ENCODE assay signal across 8 mouse cellular contexts in genomic region chrX:20616861-20617175, GRCm38 (mm10). TPM values are rescaled to one million over a fixed set of nuclear protein-coding genes. Genes with fewer than 3 reads are reported as not detected.
DNase-seq lines count a peak whose midpoint lies in the region; ATAC-seq and TF ChIP-seq lines count a peak whose summit lies in the region.

No protein-coding gene starts in this region.

- H3K36me3 ChIP-seq in kidney, embryonic 15.5 days: peaks cover 23% of the 10 kb centered on the region
- H3K36me3 ChIP-seq in forebrain, embryonic 13.5 days (ENCODE audit: poor library complexity, severe bottlenecking): peaks cover 25% of the 10 kb centered on the region
- H3K36me3 ChIP-seq in liver, embryonic 13.5 days: peaks cover 39% of the 10 kb centered on the region
- H3K36me3 ChIP-seq in stomach, embryonic 15.5 days: no peaks in the 10 kb centered on the region

- no peaks in the 10 kb centered on the region for H3K27me3 ChIP-seq in kidney, embryonic 15.5 days
- H3K27me3 ChIP-seq in forebrain, embryonic 13.5 days: no peaks in the 10 kb centered on the region
- H3K27me3 ChIP-seq in liver, embryonic 13.5 days: no peaks in the 10 kb centered on the region
- no peaks in the 10 kb centered on the region for H3K27me3 ChIP-seq in stomach, embryonic 15.5 days (replicated peaks)

- peak; percentile 31 for ATAC-seq in kidney, embryonic 15.5 days (replicated peaks; ENCODE audit: low FRiP score)
- ATAC-seq in forebrain, embryonic 13.5 days: no peak
- peak; percentile 6; the same call in 1 of the 2 replicates for ATAC-seq in liver, embryonic 13.5 days (ENCODE audit: low read depth)
- ATAC-seq in stomach, embryonic 15.5 days (ENCODE audit: insufficient read depth, low FRiP score, low read depth): peak; percentile 21; the same call in 1 of the 2 replicates

- TF ChIP-seq CTCF in bone marrow macrophage, adult 2 months (IDR thresholded peaks at IDR 0.05; ENCODE audit: low read depth, low read length): no peak

- peak overlapping the region; percentile 61 for H3K9ac ChIP-seq in kidney, embryonic 15.5 days
- peak overlapping the region; percentile 63 for H3K9ac ChIP-seq in forebrain, embryonic 13.5 days
- peak overlapping the region; percentile 79 for H3K9ac ChIP-seq in liver, embryonic 13.5 days
- peak overlapping the region; percentile 48; the same call in 1 of the 2 replicates for H3K9ac ChIP-seq in stomach, embryonic 15.5 days

- no peak for DNase-seq in kidney, adult 9 months
- DNase-seq in liver, embryonic 13.5 days: no peak
- no peak for DNase-seq in adrenal gland, postnatal 14 days
- no peak for DNase-seq in embryo, embryonic 9.5 days (ENCODE audit: extremely low spot score)

- WGBS in kidney, embryonic 15.5 days: 17% methylated on average over 17 of the region's 17 CpGs
- WGBS in forebrain, embryonic 13.5 days: 14% methylated on average over 17 of the region's 17 CpGs
- WGBS in liver, embryonic 13.5 days (ENCODE audit: insufficient replicate concordance): 11% methylated on average over 17 of the region's 17 CpGs
- WGBS in stomach, embryonic 15.5 days: 10% methylated on average over 17 of the region's 17 CpGs

- H3K4me1 ChIP-seq in kidney, embryonic 15.5 days: peaks cover 8% of the 10 kb centered on the region; the same call in 1 of the 2 replicates
- peaks cover 2% of the 10 kb centered on the region; the same call in 1 of the 2 replicates for H3K4me1 ChIP-seq in bone marrow macrophage, adult 2 months (ENCODE audit: control insufficient read depth, insufficient read depth, low read length)
- H3K4me1 ChIP-seq in forebrain, embryonic 13.5 days: peaks cover 25% of the 10 kb centered on the region
- H3K4me1 ChIP-seq in liver, embryonic 13.5 days (replicated peaks): peaks cover 20% of the 10 kb centered on the region
- H3K4me1 ChIP-seq in stomach, embryonic 15.5 days: peaks cover 2% of the 10 kb centered on the region; the same call in 1 of the 2 replicates

- H3K4me2 ChIP-seq in kidney, embryonic 15.5 days: peak overlapping the region; percentile 57
- peak overlapping the region; percentile 59 for H3K4me2 ChIP-seq in forebrain, embryonic 13.5 days
- H3K4me2 ChIP-seq in liver, embryonic 13.5 days: peak overlapping the region; percentile 73
- H3K4me2 ChIP-seq in stomach, embryonic 15.5 days: peak overlapping the region; percentile 41

- H3K4me3 ChIP-seq in kidney, embryonic 15.5 days (replicated peaks): peak overlapping the region; percentile 64
- H3K4me3 ChIP-seq in bone marrow macrophage, adult 2 months (ENCODE audit: insufficient read depth, low read length): peak overlapping the region; percentile 80
- peak overlapping the region; percentile 55 for H3K4me3 ChIP-seq in forebrain, embryonic 13.5 days
- H3K4me3 ChIP-seq in liver, embryonic 13.5 days (replicated peaks): peak overlapping the region; percentile 81
- H3K4me3 ChIP-seq in stomach, embryonic 15.5 days (replicated peaks): peak overlapping the region; percentile 61

- H3K9me3 ChIP-seq in kidney, embryonic 15.5 days (replicated peaks): no peaks in the 10 kb centered on the region
- H3K9me3 ChIP-seq in forebrain, embryonic 13.5 days (replicated peaks): no peaks in the 10 kb centered on the region
- H3K9me3 ChIP-seq in liver, embryonic 13.5 days (replicated peaks): no peaks in the 10 kb centered on the region
- H3K9me3 ChIP-seq in stomach, embryonic 15.5 days: no peaks in the 10 kb centered on the region

- TF ChIP-seq POLR2A in bone marrow macrophage, adult 2 months (IDR thresholded peaks at IDR 0.05; ENCODE audit: borderline replicate concordance, low read depth, low read length): no peak

- peak overlapping the region; percentile 95 for H3K27ac ChIP-seq in kidney, embryonic 15.5 days
- H3K27ac ChIP-seq in bone marrow macrophage, adult 2 months (ENCODE audit: insufficient read depth, low read depth, low read length): peak overlapping the region; percentile 86
- H3K27ac ChIP-seq in forebrain, embryonic 13.5 days: peak overlapping the region; percentile 91
- H3K27ac ChIP-seq in liver, embryonic 13.5 days: peak overlapping the region; percentile 85
- peak overlapping the region; percentile 88 for H3K27ac ChIP-seq in stomach, embryonic 15.5 days

RNA-seq across cellular contexts. Expression of gene Rbm10, which starts 0.5 kb away (rescaled TPM):
- polyA plus RNA-seq in kidney, embryonic 15.5 days (2015; fragmentation: Nextera tagmentation; extraction: Ambion mirVana): 71.5 and 77.9 TPM in 2 replicates
- polyA plus RNA-seq in bone marrow macrophage, adult 2 months (2012; ENCODE audit: insufficient read depth, insufficient read length, missing spikeins): 14.9 and 17.3 TPM in 2 replicates
- 76.6 and 83.1 TPM in 2 replicates for polyA plus RNA-seq in forebrain, embryonic 13.5 days (2015; fragmentation: Nextera tagmentation; extraction: Ambion mirVana)
- 35.9 and 40.2 TPM in 2 replicates for polyA plus RNA-seq in liver, embryonic 13.5 days (2015; fragmentation: Nextera tagmentation; extraction: Ambion mirVana)
- polyA plus RNA-seq in stomach, embryonic 15.5 days (2015; fragmentation: Nextera tagmentation; extraction: Ambion mirVana): 56.3 and 57.8 TPM in 2 replicates
- total RNA-seq in adrenal gland, postnatal 14 days (2021): 36.8 and 37.9 TPM in 2 replicates

RNA-seq across cellular contexts. Expression of gene Ndufb11, which starts 0.6 kb away (rescaled TPM):
- 251 and 258 TPM in 2 replicates for polyA plus RNA-seq in kidney, embryonic 15.5 days (2015; fragmentation: Nextera tagmentation; extraction: Ambion mirVana)
- polyA plus RNA-seq in bone marrow macrophage, adult 2 months (2012; ENCODE audit: insufficient read depth, insufficient read length, missing spikeins): 138 TPM in 2 replicates
- polyA plus RNA-seq in forebrain, embryonic 13.5 days (2015; fragmentation: Nextera tagmentation; extraction: Ambion mirVana): 203 and 233 TPM in 2 replicates
- 158 and 169 TPM in 2 replicates for polyA plus RNA-seq in liver, embryonic 13.5 days (2015; fragmentation: Nextera tagmentation; extraction: Ambion mirVana)
- 250 and 251 TPM in 2 replicates for polyA plus RNA-seq in stomach, embryonic 15.5 days (2015; fragmentation: Nextera tagmentation; extraction: Ambion mirVana)
- total RNA-seq in adrenal gland, postnatal 14 days (2021): 465 and 484 TPM in 2 replicates

RNA-seq across cellular contexts. Expression of gene Uba1, which starts 41.3 kb away (rescaled TPM):
- polyA plus RNA-seq in kidney, embryonic 15.5 days (2015; fragmentation: Nextera tagmentation; extraction: Ambion mirVana): 201 and 214 TPM in 2 replicates
- polyA plus RNA-seq in bone marrow macrophage, adult 2 months (2012; ENCODE audit: insufficient read depth, insufficient read length, missing spikeins): 160 and 168 TPM in 2 replicates
- 334 and 366 TPM in 2 replicates for polyA plus RNA-seq in forebrain, embryonic 13.5 days (2015; fragmentation: Nextera tagmentation; extraction: Ambion mirVana)
- 118 and 140 TPM in 2 replicates for polyA plus RNA-seq in liver, embryonic 13.5 days (2015; fragmentation: Nextera tagmentation; extraction: Ambion mirVana)
- 169 and 189 TPM in 2 replicates for polyA plus RNA-seq in stomach, embryonic 15.5 days (2015; fragmentation: Nextera tagmentation; extraction: Ambion mirVana)
- 320 and 338 TPM in 2 replicates for total RNA-seq in adrenal gland, postnatal 14 days (2021)
